In the genomic region with DNA sequence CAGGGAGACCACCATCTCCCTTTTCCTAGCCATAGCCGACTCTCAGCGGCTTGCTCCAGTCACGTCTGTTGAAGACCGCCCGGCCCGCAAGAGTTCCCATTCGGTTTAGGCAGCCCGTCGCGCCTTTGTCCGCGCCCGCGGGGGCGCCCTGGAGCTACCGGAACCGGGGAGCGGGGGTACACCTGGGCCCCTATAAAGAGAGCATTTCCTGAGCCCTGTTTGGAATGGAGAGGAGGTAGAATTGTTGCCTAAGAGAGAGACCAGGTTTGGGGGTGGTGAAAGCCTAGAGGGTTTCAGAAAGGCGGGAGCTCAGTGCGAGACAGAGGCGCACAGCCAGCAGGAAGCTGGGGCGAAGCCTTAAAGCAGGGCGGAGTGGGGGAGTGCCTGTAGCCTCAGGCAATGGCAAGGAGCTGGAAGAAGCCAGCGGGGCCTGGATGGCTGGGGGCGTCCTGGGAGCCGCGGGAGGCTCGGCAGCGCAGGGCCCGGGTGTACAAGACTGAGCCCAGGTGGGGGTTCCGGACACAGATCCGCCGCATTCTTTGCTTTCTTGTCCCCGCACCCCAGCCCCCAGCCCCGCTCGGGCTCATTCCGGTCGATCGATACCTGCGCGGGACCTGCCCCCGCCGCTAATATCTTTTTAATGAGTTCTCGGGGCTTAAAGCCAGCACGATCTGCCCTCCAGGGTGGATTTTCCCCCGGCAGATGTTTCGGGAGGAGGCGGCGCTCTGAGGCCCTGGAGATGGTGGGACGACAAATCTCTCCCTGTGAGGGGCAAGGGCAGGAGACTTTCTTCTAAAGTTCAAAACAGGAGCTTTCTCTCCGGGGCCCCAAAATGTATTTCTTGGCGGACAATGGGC, we compare ENCODE assay signal across 11 mouse cellular contexts. TPM values are rescaled to one million over a fixed set of nuclear protein-coding genes. Genes with fewer than 3 reads are reported as not detected.
DNase-seq lines count a peak whose midpoint lies in the region; ATAC-seq lines count a peak whose summit lies in the region.
"Had no signal": no experiment of that assay in that cellular context is flagged by ENCODE, and none has a peak within 500 bp of the region (broad histone marks: within the 10 kb centered on the region; RNA-seq: fewer than 3 reads in every experiment).

No protein-coding gene starts in this region.

- peaks cover 30% of the 10 kb centered on the region for H3K4me1 ChIP-seq in heart, embryonic 13.5 days
- peaks cover 51% of the 10 kb centered on the region for H3K4me1 ChIP-seq in hindbrain, embryonic 13.5 days (replicated peaks)
- H3K4me1 ChIP-seq in midbrain, embryonic 16.5 days (ENCODE audit: control insufficient read depth, insufficient read depth, low read length) = peaks cover 25% of the 10 kb centered on the region

- intact Hi-C loops in heart, postnatal 10 days (cut with DNase I) = no loop called here

- no peak overlapping the region; the same call in 1 of the 2 replicates for H3K9ac ChIP-seq in heart, embryonic 13.5 days
- peak overlapping the region; percentile 49 for H3K9ac ChIP-seq in hindbrain, embryonic 13.5 days
- H3K9ac ChIP-seq in midbrain, embryonic 16.5 days (ENCODE audit: low read depth, low read length) = 0 out of 2 replicates have a peak overlapping the region, but pooled peaks have one; percentile 23

- no peaks in the 10 kb centered on the region for H3K9me3 ChIP-seq in heart, embryonic 13.5 days
- H3K9me3 ChIP-seq in hindbrain, embryonic 13.5 days = no peaks in the 10 kb centered on the region
- no peaks in the 10 kb centered on the region for H3K9me3 ChIP-seq in midbrain, embryonic 16.5 days (replicated peaks; ENCODE audit: control insufficient read depth, low read length, poor library complexity, severe bottlenecking)

- no peak overlapping the region for H3K27ac ChIP-seq in heart, embryonic 13.5 days (replicated peaks)
- no peak overlapping the region for H3K27ac ChIP-seq in hindbrain, embryonic 13.5 days
- H3K27ac ChIP-seq in midbrain, embryonic 16.5 days (ENCODE audit: low read length) = no peak overlapping the region
- H3K27ac ChIP-seq: macrophage had no signal

- H3K4me2 ChIP-seq in heart, embryonic 13.5 days = peak overlapping the region; percentile 55
- H3K4me2 ChIP-seq in hindbrain, embryonic 13.5 days = peak overlapping the region; percentile 45
- H3K4me2 ChIP-seq in midbrain, embryonic 16.5 days (ENCODE audit: low read length) = peak overlapping the region; percentile 44

- H3K27me3 ChIP-seq in heart, embryonic 13.5 days (replicated peaks) = peaks cover 100% of the 10 kb centered on the region
- peaks cover 100% of the 10 kb centered on the region for H3K27me3 ChIP-seq in hindbrain, embryonic 13.5 days
- peaks cover 60% of the 10 kb centered on the region for H3K27me3 ChIP-seq in midbrain, embryonic 16.5 days (ENCODE audit: control insufficient read depth, insufficient read depth, low read depth, low read length)

- H3K4me3 ChIP-seq in heart, embryonic 13.5 days = peak overlapping the region; percentile 35
- peak overlapping the region; percentile 26 for H3K4me3 ChIP-seq in hindbrain, embryonic 13.5 days
- peak overlapping the region; percentile 9 for H3K4me3 ChIP-seq in midbrain, embryonic 16.5 days (ENCODE audit: low read depth, low read length)

- no peaks in the 10 kb centered on the region for H3K36me3 ChIP-seq in heart, embryonic 13.5 days
- no peaks in the 10 kb centered on the region for H3K36me3 ChIP-seq in hindbrain, embryonic 13.5 days
- no peaks in the 10 kb centered on the region for H3K36me3 ChIP-seq in midbrain, embryonic 16.5 days (ENCODE audit: control insufficient read depth, insufficient read depth, low read length)

- no peak for ATAC-seq in heart, embryonic 13.5 days (ENCODE audit: extremely low read depth, insufficient number of reproducible peaks, low FRiP score, low TSS enrichment)
- ATAC-seq in hindbrain, embryonic 13.5 days (ENCODE audit: low FRiP score) = no peak
- no peak for ATAC-seq in midbrain, embryonic 16.5 days

- no peak for DNase-seq in heart, postnatal 10 days
- peak; percentile 78 for DNase-seq in ZHBTc4 (ENCODE audit: low read depth, low spot score)
- no peak for DNase-seq in cerebellum, postnatal 25 days
- DNase-seq in gastrocnemius, postnatal 4 days (ENCODE audit: low spot score in 2 of 2) = no peak
- no peak for DNase-seq in layer of hippocampus, postnatal 36 days

- 1% methylated on average over 50 of the region's 52 CpGs for WGBS in heart, embryonic 13.5 days
- under 1% methylated on average over 50 of the region's 52 CpGs for WGBS in hindbrain, embryonic 13.5 days
- WGBS in midbrain, embryonic 16.5 days = under 1% methylated on average over 52 of the region's 52 CpGs

RNA-seq across cellular contexts. Expression of a gene that starts 4.3 kb away (rescaled TPM):
- not detected in 2 replicates for polyA plus RNA-seq in heart, embryonic 13.5 days (2015; fragmentation: Nextera tagmentation; extraction: Ambion mirVana)
- not detected for total RNA-seq in heart, postnatal 10 days (2021)
- polyA plus RNA-seq in hindbrain, embryonic 13.5 days (2015; fragmentation: Nextera tagmentation; extraction: Ambion mirVana) = 2.2 and 4.0 TPM in 2 replicates
- 1.4 and 2.3 TPM in 2 replicates for polyA plus RNA-seq in midbrain, embryonic 16.5 days (2015; fragmentation: Nextera tagmentation; extraction: Ambion mirVana)
- total RNA-seq in gastrocnemius, postnatal 4 days (2021) = not detected
- total RNA-seq in layer of hippocampus, postnatal 36 days (2021) = under 1 TPM in 1 of 2 experiments, not detected in 1; 0.30 TPM
- total RNA-seq: heart, adult 18-20 months had no signal
- polyA plus RNA-seq: C2C12, macrophage had no signal

RNA-seq across cellular contexts. Expression of a gene that starts 35.0 kb away (rescaled TPM):
- polyA plus RNA-seq in heart, embryonic 13.5 days (2015; fragmentation: Nextera tagmentation; extraction: Ambion mirVana) = 41.3 and 43.9 TPM in 2 replicates
- 10 to 100 TPM; 14.1 to 16.0 TPM for total RNA-seq in heart, postnatal 10 days (2021)
- 41.3 and 43.4 TPM in 2 replicates for polyA plus RNA-seq in hindbrain, embryonic 13.5 days (2015; fragmentation: Nextera tagmentation; extraction: Ambion mirVana)
- 40.0 and 42.2 TPM in 2 replicates for polyA plus RNA-seq in midbrain, embryonic 16.5 days (2015; fragmentation: Nextera tagmentation; extraction: Ambion mirVana)
- 10 to 100 TPM; 18.0 to 20.1 TPM for total RNA-seq in gastrocnemius, postnatal 4 days (2021)
- total RNA-seq in layer of hippocampus, postnatal 36 days (2021) = 10 to 100 TPM; 19.0 to 23.9 TPM

RNA-seq across cellular contexts. Expression of a gene that starts 52.7 kb away (rescaled TPM):
- polyA plus RNA-seq in heart, embryonic 13.5 days (2015; fragmentation: Nextera tagmentation; extraction: Ambion mirVana) = 25.2 and 27.9 TPM in 2 replicates
- total RNA-seq in heart, postnatal 10 days (2021) = 10 to 100 TPM; 56.8 to 65.5 TPM
- polyA plus RNA-seq in hindbrain, embryonic 13.5 days (2015; fragmentation: Nextera tagmentation; extraction: Ambion mirVana) = 19.7 and 21.7 TPM in 2 replicates
- polyA plus RNA-seq in midbrain, embryonic 16.5 days (2015; fragmentation: Nextera tagmentation; extraction: Ambion mirVana) = 16.7 and 17.5 TPM in 2 replicates
- 10 to 100 TPM; 76.3 to 80.7 TPM for total RNA-seq in gastrocnemius, postnatal 4 days (2021)
- 10 to 100 TPM; 44.8 to 46.3 TPM for total RNA-seq in layer of hippocampus, postnatal 36 days (2021)
